Mouse (Mus musculus): Measurements from ENCODE around the gene Lrrc8e.

Lrrc8e gene

DNA sequence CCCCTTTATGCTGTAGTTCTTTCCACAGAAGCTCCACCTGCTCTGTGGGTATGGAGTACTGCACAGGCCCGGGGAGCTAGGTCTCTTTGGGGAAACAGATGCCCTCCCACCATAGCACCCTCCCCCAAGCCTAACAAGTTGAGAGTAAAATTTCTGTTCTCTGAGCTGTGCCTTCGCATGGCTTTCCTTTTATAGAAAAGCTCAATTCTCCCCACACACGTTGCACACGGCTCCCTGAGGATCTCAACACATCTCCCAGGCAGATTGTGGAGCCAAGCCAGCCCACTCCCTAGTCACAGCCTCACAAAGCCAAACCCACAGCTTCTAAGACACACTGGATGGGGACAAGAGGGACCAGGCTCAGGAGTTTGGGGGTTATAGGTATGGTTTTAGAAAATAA lies 30.3 kb downstream of the Lrrc8e start:
- DNase-seq (ENCODE audit: low read depth in 1 of 2, low spot score in 2 of 2) = no peak

DNA sequence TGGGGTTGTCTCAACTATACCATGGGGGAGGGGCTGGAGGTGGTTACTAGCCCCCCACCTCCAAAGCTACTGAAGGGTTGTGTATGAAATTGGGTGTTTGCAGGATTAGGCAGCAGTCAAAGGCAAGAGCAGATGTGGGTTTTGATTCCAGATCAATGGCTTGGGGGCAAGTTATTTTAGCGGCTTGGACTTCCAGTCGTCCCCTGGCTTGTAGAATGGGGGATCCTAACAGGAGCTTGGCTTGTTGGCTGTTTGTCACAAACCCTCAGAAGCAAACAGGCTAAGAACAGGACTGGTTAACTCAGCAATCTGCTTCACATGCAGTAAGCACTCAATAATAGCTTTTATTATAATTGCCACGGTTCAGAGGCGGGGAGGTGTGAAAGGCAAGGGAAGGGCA lies 30.7 kb downstream of the Lrrc8e start:
- no peak for DNase-seq (ENCODE audit: low read depth in 1 of 2, low spot score in 2 of 2)

DNA sequence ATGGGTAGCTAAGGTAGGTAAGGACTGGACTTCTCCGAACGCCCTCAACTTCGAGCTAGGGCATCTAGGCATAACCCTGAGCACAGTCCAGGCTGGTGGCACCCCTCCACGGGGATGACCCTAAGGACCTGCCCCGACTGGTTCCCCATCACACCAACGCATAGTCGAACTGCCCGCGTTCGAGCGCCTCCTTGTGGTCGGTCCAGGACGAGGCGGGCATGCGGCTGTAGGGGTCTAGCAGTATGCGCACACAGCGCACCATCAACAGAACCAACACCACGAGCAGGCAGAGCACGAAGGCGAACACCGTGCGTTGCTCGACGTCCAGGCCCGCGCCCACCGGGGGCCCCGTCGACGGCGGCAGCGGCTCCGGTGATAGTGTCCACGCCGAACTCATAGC lies 31.6 kb downstream of the Lrrc8e start:
- peak; percentile 45 to 62 for DNase-seq (ENCODE audit: low read depth in 1 of 2, low spot score in 2 of 2)

DNA sequence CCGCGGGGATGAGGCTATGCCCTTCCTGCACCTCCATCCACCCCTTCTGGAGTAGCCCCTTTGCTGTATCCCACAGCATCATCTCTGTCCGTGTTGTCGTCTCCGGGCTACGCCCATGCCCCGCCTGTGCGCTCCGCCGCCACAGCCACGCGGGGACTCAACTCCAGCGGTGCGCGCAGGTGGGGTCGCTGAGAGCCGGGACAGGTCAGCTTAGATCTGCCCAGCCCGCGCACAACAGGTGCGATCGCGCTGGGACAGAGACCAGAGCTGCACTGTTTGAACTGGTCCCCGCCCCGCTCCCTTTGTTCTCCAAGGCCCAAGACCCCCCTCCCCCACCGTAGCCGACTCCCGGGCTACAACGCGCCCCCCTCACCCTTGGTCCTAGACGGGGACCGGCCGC lies 32.1 kb downstream of the Lrrc8e start:
- no peak for DNase-seq (ENCODE audit: low read depth in 1 of 2, low spot score in 2 of 2)

DNA sequence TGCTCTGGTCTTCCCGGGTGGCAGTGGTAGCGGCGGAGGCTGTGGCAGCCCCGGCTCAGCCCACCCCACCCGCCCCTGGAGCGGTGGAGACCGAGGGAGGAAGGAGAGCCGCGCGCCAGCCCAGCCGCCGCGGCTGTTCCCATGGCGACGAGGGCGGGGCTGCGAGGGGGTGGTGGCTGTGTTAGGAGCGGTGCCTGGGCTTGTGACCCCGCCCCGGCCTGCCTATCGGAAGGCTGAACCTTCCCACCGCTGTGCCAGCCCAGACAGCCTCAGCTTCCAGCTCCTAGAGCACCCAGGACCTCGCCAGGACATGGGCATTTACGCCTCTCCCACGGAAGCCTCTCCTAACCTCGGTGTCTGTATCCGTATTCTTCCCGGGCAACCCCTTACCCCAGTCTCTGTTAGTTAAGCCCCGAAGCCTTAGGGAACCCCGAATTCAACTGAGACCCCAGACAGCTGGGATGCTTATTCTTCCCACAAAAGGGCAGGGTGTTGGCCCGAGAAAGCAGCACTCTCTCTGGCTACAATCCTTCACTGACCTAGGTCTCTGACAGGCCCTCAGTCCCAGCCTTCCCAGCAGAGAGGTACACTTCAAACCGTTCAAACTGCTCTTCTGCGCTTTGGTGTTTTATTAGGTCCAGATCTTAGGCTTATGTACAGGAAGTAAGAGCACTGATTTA lies 32.6 kb downstream of the Lrrc8e start, which contains the start of gene Ctxn1:
Gene Ctxn1 (minus strand): TSS at position 150 of the 680 bp plus-strand sequence.
- peak; percentile 57 to 78 for DNase-seq (ENCODE audit: low read depth in 1 of 2, low spot score in 2 of 2)

DNA sequence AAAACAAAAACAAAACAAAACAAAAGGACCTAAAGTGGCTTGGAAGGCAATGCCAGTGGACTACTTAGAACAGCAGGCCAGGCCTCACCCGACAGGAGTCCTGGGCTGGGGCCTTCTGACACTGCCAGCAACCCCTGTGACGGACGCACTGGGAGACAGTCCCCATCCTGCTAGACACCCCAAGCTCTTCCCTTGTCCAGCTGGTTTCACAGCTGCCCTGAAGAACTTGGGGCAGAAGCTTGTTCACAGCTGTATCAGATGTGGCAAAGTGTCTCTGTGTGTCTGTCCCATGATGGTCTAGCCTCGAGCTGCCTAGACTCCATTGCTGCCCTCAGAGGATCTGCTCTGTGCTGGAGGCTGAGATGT lies 33.2 kb downstream of the Lrrc8e start:
- DNase-seq (ENCODE audit: low read depth in 1 of 2, low spot score in 2 of 2) = no peak

DNA sequence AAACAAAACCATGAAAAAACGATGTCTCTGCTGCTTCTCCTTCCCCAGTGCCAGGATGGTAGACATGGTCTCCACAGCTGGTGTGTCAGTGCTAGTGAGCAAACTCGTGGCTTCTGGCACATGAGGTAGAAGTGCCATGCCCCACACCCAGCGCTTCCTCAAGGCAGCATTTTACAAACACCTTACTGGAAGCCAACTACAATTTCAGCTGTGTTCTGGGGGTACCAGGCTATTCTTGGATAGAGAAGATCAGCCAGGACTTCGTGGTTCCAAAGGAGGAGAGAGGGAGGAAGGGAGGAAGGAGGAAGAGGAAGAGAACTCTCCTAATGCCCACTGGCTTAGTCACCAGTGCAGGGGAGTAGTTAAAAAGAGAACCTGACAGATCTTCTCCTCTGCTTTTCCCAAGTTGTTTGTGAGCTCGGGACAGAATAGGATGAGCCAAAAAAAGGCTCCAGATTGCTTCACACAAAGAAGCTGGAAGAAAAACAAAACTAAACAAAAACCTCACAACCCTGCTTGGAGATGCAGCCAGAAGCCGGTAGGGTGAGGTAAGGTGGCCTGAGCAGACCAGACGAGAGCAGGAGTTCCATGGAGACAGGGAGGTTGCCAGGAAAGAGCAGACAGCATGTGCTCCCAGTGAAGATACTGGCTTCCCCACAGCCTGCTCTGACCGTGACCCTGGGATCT lies 36.6 kb downstream of the Lrrc8e start:
- DNase-seq (ENCODE audit: low read depth in 1 of 2, low spot score in 2 of 2) = no peak

DNA sequence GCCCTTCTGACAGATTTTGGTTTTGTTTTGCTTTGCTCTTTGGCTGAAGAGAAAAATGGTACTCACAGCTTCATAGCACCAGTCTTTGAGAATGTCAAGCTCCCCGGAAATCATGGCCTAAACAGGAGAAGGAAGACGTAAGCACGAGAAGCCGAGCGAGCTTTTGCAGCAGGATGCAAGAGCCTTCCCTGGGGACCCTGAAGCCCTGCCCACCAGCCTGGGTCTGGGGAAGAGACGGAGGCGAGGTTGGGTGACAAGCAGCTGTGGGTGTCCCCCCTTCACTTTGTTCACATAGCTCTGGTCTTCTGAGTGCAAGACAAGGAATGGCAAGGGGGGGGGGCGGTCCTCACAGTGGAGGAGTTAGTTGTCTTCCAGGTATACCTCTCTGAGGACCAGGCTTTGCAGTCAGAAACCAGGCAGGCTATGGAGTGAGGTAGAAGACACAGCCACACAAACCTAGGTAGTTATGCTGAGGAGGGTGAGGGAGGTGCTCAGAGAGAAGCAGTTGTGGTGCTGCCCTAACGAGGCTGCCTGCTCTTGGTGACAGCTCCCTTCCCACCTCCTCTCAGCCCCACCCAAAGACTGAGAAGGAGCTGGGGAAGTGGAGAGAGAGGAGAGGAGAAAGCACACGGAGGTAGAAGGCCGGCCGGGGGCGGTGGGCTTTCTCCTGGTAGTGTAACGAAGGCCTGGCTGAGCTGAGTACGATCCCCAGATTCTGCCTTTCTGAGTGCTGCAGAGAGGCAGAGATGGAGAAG lies 38.7 kb downstream of the Lrrc8e start:
- no peak for DNase-seq (ENCODE audit: low read depth in 1 of 2, low spot score in 2 of 2)

DNA sequence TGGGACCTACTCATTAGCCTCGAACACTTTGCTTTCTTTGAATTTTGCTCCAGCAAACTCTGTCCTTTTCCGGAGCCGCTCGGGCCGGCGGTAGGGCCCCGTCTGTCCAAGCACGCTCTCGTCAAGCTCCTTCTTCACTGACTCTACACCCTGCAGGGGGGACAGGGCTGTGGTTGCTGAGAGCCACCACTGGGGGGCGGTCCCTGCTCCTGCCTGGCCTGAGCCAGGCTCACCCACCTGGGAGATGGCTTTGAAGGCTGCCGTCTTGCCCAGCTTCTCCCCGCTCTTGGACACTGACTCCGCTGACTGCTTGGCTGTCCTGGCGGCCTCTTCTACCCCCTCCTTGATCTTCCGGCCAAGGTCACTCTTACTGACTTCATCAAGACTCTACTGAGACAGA lies 41.0 kb downstream of the Lrrc8e start:
- DNase-seq (ENCODE audit: low read depth in 1 of 2, low spot score in 2 of 2) = no peak

DNA sequence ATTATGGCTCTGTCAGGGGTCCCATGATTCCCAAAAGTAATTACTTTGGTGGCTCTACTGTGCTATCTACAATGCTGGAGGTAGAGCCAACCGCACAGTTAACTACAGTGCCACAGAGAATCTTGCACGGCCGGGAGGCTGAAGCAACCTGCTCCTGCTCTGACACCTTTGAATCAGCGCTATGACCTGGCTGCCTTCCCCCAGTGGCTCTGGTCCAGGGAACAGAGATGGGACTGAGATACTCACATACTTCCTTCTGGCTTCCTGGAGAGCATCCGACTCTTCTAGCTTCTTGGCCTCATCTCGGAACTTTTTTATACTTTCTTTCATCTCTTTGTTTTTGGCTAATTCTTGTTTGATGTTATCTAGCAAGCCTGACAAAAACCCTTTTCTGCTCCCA lies 43.0 kb downstream of the Lrrc8e start:
- DNase-seq (ENCODE audit: low read depth in 1 of 2, low spot score in 2 of 2) = no peak

DNA sequence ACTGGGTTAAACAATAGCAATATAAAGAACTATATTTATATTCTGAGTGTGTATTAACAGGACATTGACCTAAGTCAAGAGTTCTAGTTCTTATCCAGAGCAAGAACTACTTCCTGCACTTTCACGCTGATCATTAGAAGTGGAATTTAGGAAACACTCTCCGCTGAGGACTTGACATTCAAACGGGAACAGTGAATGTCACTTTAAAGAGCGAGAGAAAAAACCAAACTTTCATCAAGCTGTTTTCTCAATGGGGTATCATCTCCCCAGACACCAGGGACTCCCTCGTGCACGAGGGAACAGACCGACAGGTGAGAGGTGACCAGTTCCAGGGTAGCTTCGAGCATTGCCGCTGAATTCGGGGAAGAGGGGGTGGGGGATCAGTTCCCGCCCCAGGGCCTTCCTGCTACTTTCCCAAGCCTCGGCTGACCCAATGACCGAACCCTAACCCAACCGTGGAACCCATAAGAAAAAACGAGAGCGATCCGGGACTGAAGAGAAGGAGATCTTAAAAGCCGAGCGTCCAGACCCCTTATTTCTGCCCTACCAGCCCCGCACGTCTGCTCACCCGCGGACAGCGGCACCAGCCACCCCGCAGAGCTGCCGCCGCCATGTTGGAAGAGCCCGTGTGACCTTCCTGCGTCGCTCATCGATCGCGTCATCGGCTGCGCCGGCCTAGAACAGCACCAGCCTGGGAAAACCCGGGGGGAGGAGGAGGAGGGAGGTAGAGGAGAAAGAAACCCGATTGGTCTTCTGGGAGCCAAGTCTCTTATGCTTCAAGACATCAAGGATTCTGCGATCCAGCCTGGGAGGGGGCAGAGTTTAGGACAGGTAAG lies 48.9 kb downstream of the Lrrc8e start, which contains the start of gene Timm44:
Gene Timm44 (minus strand): TSS at position 639 of the 836 bp plus-strand sequence.
- DNase-seq (ENCODE audit: low read depth in 1 of 2, low spot score in 2 of 2) = peak; percentile 72 to 87

DNA sequence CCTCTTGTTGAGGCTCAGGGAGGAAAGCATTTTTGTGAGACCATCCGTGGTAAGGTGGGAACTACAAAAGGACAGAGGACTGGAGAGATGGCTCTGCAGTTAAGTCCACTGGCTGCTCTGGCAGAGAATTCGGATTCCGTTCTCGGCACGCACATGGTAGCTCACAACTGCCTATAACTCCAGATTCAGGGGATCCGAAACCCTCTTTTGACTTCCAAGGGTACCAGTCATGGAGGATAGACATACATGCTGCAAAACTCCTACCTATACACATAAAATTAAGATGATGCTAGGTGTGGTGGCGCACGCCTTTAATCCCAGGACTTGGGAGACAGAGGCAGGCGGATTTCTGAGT lies 49.5 kb downstream of the Lrrc8e start:
- DNase-seq (ENCODE audit: low read depth in 1 of 2, low spot score in 2 of 2) = no peak
